Mouse (Mus musculus) 416B (cell line): Measurements from ENCODE around the gene Dhh.

Experiments used
- DNase-seq: peaks from one replicate; pipeline ENCODE4 v3.0.0; 2011; ENCODE audit warnings: low read depth

The Dhh gene

DNA sequence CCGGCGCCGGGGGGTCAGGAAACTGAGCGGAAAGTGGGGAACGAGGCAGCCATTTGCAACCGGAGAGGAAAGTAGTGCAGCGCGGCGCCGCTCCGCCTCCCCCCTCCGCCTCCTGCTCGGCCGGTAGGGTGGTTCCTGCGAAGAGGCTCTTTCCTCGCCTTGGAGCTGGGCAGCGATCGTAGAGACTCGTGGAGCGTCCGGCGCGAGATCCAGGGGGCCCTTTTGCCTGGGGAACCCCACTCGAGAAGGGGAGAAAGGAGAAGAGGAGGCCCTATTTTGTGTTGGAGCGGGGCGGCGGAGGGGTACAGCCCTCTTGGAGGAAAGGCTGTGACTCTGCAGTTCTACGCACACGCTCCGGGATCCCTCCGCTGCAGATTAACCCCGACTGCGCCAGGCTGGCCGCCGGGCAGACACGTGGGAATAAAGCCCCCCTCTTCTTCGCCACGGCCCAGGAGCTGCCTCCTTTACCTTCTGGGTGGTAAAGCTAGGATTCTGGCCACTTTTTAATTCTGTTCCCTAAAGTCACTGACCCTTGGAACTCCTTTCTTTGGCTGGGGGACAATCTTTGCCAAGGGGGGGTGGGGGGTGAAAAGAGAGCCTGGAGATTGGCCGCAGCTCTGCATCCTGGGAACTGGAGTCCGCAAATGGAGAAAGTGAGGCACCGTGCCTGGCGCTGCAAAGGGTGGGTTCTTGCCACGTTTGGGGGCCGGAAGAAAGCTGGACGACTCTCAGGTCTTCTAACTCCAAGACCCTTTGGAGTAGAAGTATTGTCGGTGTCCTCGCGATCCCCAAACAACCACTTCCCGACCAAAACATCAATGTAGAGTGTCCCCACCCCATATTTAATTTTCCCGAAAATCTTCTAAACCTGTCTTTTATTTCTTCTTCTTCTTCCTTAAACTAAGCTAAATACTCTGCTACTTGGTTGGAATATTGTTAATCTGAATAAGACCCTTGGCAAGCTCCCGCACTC is 26.1 kb downstream of the Dhh start:
- peak; percentile 96 for DNase-seq

DNA sequence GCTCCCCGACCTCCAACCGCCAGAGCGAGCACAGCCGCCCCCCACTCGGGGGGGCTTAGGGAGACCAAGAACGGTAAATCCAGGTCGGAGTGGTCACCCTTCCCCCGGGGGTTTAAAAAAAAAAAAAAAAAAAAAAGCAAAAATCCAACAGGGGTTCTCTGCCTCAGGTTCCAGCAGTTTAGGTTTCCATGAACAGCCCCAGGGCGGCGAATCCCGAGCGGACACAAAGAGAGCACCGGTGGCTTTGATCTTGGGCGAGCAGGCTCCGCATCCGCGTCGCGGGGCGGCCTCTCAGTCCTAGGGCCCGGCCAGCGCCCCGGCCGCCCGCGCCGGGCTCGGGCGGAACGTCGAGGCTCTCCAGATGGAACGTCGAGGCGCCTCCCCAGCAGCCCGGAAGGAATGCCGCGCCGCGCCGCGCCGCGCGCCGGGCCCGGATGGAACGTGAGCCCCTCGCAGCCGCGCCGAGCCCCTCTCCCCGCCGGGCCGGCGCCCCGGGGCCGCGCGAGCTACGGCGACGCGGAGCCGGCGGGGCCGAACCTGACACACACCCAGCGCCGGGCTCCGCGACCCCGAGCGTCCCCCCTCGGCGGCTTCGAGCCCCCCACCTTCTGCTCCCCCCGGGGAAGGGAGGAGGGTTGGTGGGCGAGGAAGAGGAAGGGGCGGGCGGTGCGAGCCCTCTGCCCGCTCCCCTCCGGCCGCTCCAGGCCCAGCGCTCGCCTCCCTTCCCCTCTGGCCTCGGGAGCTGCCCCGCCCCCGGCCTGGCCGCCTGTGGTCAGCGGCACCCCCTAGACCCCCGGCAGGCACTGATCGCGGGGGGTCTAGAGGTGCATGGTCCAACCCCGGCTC is 27.0 kb downstream of the Dhh start, which contains the start of gene Kmt2d:
Gene Kmt2d (minus strand): TSS at position 135 of the 846 bp plus-strand sequence.
- peak; percentile 17 for DNase-seq

DNA sequence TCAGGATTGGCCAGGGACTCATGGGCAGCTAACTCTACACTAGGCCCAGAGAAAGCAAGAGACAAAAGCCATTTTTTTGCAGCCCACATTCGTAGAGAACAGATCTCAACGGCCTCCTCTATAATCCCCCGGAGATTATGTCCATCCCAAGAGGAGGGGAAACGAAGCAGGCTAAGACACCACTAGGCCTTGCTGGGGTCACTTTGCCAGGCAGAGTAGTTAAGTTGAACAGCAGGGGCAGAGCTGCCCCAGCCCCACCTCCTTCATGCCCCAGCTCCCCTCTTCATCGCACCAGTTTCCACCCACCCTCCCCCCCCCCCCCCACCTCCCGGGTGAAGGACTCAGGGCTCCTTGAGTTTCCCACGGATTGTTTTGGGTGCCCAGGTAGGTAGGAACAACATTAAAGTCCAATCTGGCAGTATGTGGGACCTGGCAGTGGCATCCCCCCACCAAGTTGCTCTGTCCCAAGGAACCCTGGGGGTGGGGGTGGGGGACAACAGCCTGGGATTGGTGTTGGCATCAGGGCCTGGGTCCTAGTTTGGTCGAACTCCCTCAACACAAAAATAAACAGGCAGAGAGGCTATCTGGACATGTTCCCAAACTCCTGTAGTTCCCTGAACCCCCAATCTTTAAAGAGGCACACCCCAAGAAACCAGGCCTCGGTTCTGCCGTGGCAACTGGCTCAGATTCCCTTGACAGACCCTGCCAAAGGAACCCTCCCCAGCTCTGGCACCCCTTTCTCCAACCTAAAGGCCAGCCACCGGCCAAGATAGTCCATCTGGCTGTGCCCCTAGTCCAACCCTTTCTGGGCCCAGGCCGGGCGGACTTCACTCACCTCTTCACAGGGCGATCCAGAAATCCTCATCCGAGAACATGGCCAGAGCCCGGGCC is 27.9 kb downstream of the Dhh start:
- no peak for DNase-seq

DNA sequence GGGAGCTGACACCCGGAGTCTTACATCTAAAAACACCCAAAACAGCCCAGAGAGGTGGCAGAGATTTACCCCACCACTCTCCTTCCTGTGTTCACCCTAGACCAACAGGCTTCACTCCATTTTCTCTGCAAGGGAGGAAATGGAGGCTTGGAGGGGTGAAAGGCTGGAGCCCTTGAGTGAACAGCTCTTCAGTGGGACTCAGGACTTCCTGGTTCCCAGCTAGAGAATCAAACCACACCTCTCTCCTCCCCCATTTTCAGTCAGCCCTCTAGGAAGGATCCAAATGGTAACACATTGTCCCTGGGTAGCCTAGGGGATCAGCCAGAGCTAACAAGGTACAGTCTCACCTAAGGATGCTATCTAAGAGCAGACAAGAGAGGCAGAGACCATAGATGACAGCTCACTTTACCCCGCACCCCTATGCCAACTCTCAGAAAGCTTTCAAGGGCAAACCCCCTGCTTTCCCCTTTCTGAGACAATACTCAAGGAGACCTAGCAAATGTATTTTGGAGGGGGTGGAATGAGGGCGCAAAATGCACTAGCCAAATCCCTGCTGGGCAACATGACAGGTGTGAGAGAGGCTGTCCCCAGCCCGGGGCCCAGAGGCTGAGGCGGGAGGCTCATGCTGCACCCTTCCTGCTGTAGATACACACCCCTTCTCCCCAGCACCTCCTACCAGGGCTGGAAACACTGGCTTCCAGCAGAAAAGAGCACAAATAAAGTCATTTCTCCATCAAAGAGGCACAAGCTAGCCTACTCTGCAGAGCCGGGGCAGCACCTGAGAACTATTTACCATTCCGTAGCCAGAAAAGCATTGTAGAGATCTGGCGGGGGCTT is 28.8 kb downstream of the Dhh start:
- DNase-seq = peak; percentile 62

DNA sequence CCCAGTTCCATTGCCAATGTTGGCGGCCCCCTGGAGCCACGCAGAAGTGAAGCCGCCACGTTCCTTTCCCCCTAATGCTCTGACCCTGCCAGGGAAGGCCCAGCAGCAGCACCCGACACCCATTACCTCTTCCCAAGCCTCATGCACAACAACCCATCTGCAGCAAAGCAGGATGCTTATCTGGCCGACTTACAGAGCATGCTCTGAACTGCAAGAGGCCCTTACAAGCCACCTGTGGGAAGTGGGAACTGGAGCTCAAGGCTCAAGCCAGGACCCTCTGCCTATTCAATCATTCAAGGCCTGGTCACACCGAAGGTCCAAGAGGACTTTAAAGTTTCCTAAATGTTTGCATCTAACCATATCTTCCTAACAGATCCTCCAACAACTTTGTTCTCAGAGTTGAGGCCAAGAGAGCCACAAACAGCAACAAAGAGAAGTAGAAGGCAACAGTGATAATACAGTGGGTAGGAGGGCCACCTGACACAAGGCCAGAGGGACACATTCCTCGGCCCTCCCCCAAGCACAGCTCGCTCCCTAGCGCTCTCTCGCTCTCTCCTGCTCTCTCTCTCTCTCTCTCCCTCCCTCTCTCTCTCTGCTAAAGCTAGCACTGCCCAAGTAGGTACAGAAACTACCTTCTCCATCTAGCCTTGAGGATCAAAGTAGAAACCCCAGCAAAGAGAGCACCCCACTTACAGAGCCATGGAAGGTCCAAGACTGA is 29.8 kb downstream of the Dhh start:
- DNase-seq = peak; percentile 25

GRCm38 (mm10) chr15:98867321-98867720 is 31.0 kb downstream of the Dhh start:
- peak; percentile 93 for DNase-seq

- DNase-seq = no peak
Observed at GRCm38 (mm10) chr15:98866501-98866900, 31.8 kb downstream of the Dhh start.

- DNase-seq = no peak
Observed at GRCm38 (mm10) chr15:98865771-98866170, 32.6 kb downstream of the Dhh start.

GRCm38 (mm10) chr15:98864951-98865350 is 33.4 kb downstream of the Dhh start:
- no peak for DNase-seq

- no peak for DNase-seq
Observed at GRCm38 (mm10) chr15:98863451-98863958, 34.8 kb downstream of the Dhh start.

DNA sequence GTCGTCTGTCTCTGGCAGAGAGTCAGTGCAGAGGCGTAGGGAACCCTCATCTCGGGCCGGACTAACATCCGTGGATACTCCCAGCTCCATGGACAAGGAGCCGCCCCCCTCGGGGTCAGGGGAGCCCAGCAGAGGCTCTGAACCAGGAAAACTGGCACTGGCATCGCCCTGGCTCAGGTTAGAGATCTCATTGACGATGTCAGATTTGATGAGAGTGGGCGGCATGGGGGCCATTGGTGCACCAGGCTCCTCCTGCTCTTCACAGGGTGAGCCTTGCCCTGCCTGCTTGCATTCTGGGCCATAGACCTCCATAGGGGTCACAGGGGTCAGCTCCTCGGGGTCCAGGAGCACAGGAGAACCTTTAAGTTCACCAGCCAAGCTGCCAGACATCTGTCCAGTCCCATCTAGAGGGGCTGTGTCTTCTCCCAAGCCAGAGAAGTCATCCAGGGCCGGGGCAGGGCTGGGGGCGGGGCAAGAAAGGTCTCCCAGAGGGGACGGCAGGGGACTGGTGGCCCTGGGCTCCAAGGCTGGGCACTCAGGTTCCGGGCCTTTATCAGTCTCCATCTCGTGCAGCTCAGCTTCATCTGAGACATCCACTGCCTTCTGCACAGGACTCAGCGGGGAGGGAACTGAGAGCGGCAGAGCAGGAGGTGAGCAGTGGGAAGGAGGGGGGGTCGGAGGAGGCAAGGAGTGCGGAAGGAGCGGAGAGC is 36.5 kb downstream of the Dhh start:
- no peak for DNase-seq

DNA sequence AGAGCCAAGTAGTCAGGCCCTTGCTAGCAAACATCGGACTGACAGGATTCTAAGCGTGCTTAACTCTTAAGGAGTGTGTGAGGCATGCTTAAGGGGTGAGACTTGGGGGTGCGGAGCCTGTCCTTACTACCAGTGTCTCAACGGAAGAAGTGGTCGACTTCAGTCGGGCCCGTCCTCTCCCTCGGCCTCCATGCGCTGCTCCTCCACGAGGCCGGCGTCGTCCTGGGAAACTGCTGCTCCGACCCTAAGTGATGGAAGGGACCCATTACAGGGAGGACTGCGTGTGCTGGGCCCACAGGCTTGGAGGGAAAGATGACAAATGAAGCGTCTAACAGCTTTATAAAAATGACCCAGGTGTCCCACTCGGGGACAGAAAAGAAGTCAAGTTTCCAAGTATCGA is 37.4 kb downstream of the Dhh start:
- no peak for DNase-seq

GRCm38 (mm10) chr15:98859319-98860043 is 38.9 kb downstream of the Dhh start:
- DNase-seq = no peak

DNA sequence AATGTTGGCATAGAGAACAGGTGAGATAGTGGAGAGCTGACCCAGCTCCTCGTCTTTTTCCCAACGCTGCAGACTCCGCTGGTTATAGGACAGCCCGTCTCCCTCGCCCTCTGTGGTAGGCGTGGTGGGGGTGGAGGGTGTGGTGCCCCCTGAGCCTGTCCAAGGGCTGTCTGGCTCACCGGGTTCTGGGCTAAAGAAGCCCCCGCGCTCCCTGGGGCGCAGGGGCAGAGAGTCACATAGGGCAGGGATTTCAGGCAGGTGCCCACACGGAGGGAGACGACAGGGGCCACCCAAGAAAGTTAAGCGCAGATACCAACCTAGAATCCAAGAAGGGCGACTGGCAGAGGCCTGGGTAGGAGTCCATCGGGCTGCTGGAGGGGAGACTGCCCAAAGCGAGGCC is 44.1 kb downstream of the Dhh start:
- no peak for DNase-seq

GRCm38 (mm10) chr15:98853161-98853937 is 45.0 kb downstream of the Dhh start:
- DNase-seq = no peak

DNA sequence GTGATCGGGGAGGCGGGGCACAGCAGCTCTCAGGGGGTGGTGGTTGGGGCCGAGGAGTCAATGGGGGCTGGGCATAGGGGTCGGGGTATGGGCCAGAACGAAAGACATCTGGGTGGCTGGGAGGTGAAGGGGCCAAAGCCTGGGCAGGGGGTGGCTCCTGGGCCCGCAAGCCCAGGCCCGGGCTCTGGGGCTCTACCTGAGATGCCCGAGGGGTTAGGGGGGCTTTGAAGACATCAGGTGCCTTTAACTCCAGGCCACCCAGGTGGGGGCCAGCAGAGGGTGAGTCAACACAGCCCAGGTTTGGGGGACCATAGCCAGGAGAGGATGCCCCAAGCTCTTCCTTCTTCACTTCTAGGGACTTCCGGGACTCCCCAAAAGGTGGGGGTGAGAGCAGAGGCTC is 45.6 kb downstream of the Dhh start:
- no peak for DNase-seq

DNA sequence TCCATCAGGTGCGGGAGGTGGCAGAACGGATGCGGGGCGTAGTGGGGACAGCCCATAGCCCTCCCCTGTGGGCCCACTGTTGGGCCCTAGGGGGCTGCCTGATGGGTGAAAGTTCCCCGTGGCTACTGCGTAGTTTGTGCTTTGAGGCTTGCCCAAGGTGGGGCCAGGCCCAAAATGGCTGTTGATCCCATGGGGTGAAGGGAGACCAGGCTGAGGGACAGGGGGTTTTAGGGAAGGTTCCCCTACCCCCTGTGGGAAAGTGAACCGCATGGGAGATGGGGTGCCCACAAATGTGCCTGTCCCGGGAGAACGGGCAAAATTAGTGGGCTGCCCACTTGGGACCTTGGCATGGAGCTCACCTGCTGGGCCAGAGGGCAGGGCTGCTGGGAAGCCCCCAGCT is 46.3 kb downstream of the Dhh start:
- no peak for DNase-seq
